ENCODE assay signal across 1 mouse cellular context in the genomic region with DNA sequence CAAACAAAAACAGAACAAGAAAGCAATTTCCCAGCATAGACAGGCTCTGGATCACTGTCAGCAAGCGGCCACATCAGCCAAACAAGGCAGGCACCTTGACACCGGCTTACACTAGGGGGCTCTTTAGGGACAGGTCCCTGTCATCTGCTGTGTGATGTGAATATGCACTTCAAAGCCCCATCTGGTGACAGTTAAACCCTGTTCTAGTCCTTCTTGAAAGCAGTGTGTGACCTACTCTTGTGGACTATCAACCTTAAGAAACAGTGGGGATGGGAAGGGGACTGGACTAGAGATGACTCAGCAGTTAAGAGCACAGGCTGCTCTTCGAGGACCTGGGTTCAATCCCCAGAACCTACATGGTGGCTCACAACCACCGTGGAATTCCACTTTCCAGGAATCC.
A peak's percentile ranks its signal among the peaks of the same experiment; 100 is the strongest.
TF ChIP-seq lines count a peak whose summit lies in the region.

No protein-coding gene starts in this region.

TF ChIP-seq in CH12.LX, 34 proteins besides CTCF, POLR2A, EP300 and RAD21:
- TF ChIP-seq NRF1 (IDR thresholded peaks at IDR 0.05; ENCODE audit: low read depth, low read length) (no peak), MAFK (IDR thresholded peaks at IDR 0.05; ENCODE audit: insufficient replicate concordance, low read length) (peak; percentile 50; the same call in 1 of the 2 replicates)
